Mouse (Mus musculus) urinary bladder, adult 18-20 months (tissue): Measurements from ENCODE around the gene Map3k20.

Experiments
- DNase-seq, 2 experiments: peaks; one replicate each; pipeline ENCODE4 v3.0.0; 2022; ENCODE audit warnings: low spot score in 2 of 2, mixed read lengths in 2 of 2

Map3k20 gene

DNA sequence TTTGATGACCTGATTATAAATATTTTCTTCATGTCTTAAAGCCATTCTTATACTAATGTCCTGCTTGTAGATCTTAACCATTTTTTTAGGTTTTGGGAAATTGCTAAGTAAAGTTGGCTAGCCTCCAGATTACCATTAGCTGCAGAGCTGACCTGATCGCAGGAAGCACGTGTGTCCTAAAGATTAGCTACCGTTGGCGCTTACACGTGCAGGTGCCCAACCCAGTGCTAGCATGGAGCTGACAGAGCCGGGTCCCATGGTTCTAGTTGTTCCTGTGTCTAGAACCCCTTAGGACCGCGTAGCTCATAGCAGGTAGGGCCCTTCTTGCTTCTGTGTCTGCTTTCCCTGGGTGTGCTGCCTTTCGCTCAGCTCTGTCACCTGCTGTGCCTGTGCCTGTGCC is 194.4 kb downstream of the Map3k20 start:
- DNase-seq, result no peak

DNA sequence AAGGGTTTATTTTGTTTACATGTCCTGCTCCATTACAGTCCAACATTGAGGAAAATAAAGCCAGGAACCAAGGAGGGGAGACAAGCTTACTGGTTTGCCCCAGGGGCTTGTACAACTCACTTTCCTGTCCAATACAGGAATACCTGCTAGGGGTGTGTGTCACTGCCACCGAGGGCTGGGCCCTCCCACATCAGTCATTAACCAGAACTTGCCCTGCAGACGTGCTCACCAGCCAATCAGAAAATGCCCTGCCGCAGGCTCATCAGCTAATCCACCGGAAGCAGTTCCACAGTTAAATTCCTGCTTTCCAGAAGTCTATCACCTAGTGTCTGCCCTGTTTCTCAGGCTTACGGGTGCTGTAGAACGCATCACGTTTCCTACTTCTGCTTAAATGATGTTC is 206.2 kb downstream of the Map3k20 start:
- no peak for DNase-seq
